Mouse (Mus musculus) lung, adult 2 months (tissue): Measurements from ENCODE around the gene Klf2.

Experiments used
- CTCF ChIP-seq: fragments of 200-500 bp; IDR thresholded peaks from 2 replicates; pipeline ENCODE4 v1.5.1; 2011; ENCODE audit warnings: mild to moderate bottlenecking, low read length, control low read depth; ENCODE audit not compliant: insufficient read depth
- POLR2A ChIP-seq: fragments of 200-500 bp; IDR thresholded peaks from 2 replicates; pipeline ENCODE4 v1.6.1; 2011; ENCODE audit warnings: low read depth, mild to moderate bottlenecking, control low read depth, low read length, borderline replicate concordance; ENCODE audit errors: extremely low read depth

DNA sequence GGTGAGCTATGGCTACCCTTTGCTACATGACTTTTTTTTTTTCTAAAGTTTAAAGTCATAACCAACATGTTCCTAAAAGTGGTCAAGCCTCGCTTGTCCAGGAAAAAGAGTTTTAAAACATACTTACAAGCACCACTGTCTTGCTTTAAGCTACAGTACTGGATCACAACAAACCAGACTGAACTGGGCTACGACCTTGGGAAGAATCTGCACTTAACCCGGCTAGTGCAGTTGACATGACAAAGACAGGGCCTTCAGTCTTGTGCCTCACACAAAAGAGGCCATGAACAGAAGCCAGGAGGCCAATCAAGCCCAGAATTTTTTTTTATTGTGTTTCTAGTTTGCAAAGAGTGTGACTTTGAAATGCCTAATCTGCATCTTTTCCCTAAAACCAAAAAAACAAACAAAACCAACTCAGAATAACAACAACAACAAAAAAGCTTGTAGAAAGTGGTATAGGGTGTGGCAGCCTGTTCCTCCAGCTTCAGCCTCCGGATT is 15.4 kb downstream of the Klf2 start:
- no peak for TF ChIP-seq CTCF
- TF ChIP-seq POLR2A = no peak
